Mouse (Mus musculus) stomach, postnatal 0 days (tissue): Measurements from ENCODE around the gene Grid1. TPM values are rescaled to one million over a fixed set of nuclear protein-coding genes. Genes with fewer than 3 reads are reported as not detected.
A peak's percentile ranks its signal among the peaks of the same experiment; 100 is the strongest.

Experiments
- ATAC-seq: fragments of 200-750 bp; cut with Nextera tagmentation; 2 replicates; pipeline ENCODE4 v1.8.0; 2017; ENCODE audit not compliant: low FRiP score, low TSS enrichment
- DNase-seq: peaks from one replicate; pipeline ENCODE4 v3.0.0-alpha.2; 2016; ENCODE audit warnings: low spot score
- H3K27ac ChIP-seq: fragments of 300-500 bp; sonication (generic); replicated peaks from 2 replicates; pipeline ENCODE4 v1.5.1; 2014; ENCODE audit warnings: mild to moderate bottlenecking, control low read depth
- H3K27me3 ChIP-seq: fragments of 300-500 bp; sonication (generic); 2 replicates; pipeline ENCODE4 v1.6.1; 2014; ENCODE audit warnings: low read length; ENCODE audit not compliant: control insufficient read depth, insufficient read depth
- H3K36me3 ChIP-seq: fragments of 300-500 bp; sonication (generic); 2 replicates; pipeline ENCODE4 v1.6.1; 2014; ENCODE audit warnings: low read length, mixed read lengths; ENCODE audit not compliant: control insufficient read depth, insufficient read depth
- H3K4me1 ChIP-seq: fragments of 300-500 bp; sonication (generic); replicated peaks from 2 replicates; pipeline ENCODE4 v1.6.1; 2014; ENCODE audit warnings: antibody characterized with exemption; ENCODE audit not compliant: control insufficient read depth, insufficient read depth
- H3K4me2 ChIP-seq: fragments of 300-500 bp; sonication (generic); replicated peaks from 2 replicates; pipeline ENCODE4 v1.6.1; 2014; ENCODE audit warnings: low read depth, mild to moderate bottlenecking, control low read depth, moderate library complexity
- H3K4me3 ChIP-seq: fragments of 300-500 bp; sonication (generic); 2 replicates; pipeline ENCODE4 v1.5.1; 2014; ENCODE audit warnings: low read depth, low read length, control low read depth
- H3K9ac ChIP-seq: fragments of 300-500 bp; sonication (generic); 2 replicates; pipeline ENCODE4 v1.6.1; 2014; ENCODE audit warnings: mild to moderate bottlenecking, low read length, control low read depth, mixed read lengths
- H3K9me3 ChIP-seq: fragments of 300-500 bp; sonication (generic); 2 replicates; pipeline ENCODE4 v1.6.1; 2016; ENCODE audit warnings: low read length; ENCODE audit not compliant: control insufficient read depth
- CTCF ChIP-seq: IDR thresholded peaks from 2 replicates; pipeline ENCODE4 v1.5.1; 2016; ENCODE audit warnings: antibody characterized with exemption, low read depth, mild to moderate bottlenecking, moderate library complexity
- EP300 ChIP-seq: optimal IDR thresholded peaks from 2 replicates; pipeline ENCODE3; 2016; ENCODE audit warnings: antibody characterized with exemption
- WGBS: fragments of 180-500 bp; shearing (Covaris S2); extraction: QIAGEN DNeasy Blood & Tissue Kit; methylation state at CpG from one replicate; pipeline ENCODE4 v1.1.7; 2014; 5-methylcytosine and 5-hydroxymethylcytosine counted together
- polyA plus RNA-seq: library from polyadenylated mRNA; unstranded; fragments of >200 nt; fragmentation: Nextera tagmentation; extraction: Ambion mirVana; gene quantifications from 2 replicates; pipeline ENCODE4 v1.2.1, GENCODE M21; 2015

Grid1 gene
- polyA plus RNA-seq, 1 experiment from 2014 or later, result 0.34 TPM

DNA sequence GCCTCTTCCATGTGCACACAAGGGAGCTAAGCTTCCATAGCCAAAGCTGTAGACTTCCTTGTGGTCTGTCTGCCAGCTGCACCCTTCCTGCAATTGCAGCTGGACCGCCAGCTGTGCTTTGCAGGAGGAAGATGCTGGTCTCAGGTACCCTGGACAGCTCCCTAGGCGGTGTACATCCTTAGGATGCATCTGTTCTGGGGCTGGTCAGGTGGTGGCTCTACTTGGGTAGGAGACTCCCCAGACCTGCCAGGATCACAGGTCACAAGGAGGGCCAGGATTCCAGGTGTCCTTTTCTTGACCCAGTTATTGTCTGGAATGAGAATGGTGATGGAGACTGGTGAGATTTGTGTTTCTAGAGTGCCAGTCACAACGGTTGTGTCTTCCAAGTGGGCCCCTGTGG lies 3.6 kb upstream of the Grid1 start:
- Histone ChIP-seq H3K9me3 (no peaks in the 10 kb centered on the region), H3K27ac (no peak overlapping the region), H3K4me3 (no peak overlapping the region), H3K4me1 (no peaks in the 10 kb centered on the region), H3K36me3 (no peaks in the 10 kb centered on the region), H3K4me2 (no peak overlapping the region), H3K9ac (no peak overlapping the region), H3K27me3 (peaks cover 19% of the 10 kb centered on the region; the same call in 1 of the 2 replicates)
- 37% methylated on average over 3 of the region's 3 CpGs for WGBS
- ATAC-seq (no peak), DNase-seq (peak; percentile 30)
- no peak for TF ChIP-seq CTCF
- TF ChIP-seq EP300, result no peak

DNA sequence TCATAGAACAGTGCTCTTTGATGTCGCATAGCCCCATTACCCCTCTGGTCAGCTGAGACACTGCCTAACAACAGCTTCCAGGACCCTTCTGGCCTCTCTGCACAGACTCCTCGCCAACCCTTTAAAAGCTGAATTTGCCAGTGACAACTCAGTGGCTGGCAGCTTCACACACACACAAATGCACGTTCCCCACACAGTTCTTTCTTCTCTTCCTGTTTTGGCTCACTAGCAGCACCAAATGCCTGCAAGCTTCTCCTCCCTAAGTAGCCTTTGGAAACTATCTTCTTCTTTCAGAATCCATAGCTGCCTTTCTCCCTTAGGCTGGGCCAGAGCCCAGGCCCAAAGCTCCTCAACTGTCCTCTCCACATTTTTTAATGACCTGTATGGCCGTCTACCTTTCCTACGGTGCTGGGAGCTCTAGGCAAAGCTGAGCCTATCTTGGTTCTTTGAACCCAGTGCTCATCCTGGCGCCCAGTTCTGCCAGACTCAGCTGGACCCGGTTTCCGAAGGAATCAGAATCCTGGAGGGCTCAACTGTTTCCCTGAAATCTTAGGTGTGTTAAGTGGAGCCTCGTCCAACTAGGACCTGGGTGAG lies 1.4 kb upstream of the Grid1 start:
- 12% methylated on average over 9 of the region's 9 CpGs for WGBS
- Histone ChIP-seq H3K4me3 (peak overlapping the region; percentile 47; the same call in 1 of the 2 replicates), H3K27ac (no peak overlapping the region), H3K36me3 (no peaks in the 10 kb centered on the region), H3K9me3 (no peaks in the 10 kb centered on the region), H3K4me2 (no peak overlapping the region; the same call in 1 of the 2 replicates), H3K4me1 (no peaks in the 10 kb centered on the region), H3K27me3 (peaks cover 23% of the 10 kb centered on the region; the same call in 1 of the 2 replicates), H3K9ac (no peak overlapping the region)
- no peak for DNase-seq
- TF ChIP-seq CTCF (no peak), EP300 (no peak)
- no peak for ATAC-seq

DNA sequence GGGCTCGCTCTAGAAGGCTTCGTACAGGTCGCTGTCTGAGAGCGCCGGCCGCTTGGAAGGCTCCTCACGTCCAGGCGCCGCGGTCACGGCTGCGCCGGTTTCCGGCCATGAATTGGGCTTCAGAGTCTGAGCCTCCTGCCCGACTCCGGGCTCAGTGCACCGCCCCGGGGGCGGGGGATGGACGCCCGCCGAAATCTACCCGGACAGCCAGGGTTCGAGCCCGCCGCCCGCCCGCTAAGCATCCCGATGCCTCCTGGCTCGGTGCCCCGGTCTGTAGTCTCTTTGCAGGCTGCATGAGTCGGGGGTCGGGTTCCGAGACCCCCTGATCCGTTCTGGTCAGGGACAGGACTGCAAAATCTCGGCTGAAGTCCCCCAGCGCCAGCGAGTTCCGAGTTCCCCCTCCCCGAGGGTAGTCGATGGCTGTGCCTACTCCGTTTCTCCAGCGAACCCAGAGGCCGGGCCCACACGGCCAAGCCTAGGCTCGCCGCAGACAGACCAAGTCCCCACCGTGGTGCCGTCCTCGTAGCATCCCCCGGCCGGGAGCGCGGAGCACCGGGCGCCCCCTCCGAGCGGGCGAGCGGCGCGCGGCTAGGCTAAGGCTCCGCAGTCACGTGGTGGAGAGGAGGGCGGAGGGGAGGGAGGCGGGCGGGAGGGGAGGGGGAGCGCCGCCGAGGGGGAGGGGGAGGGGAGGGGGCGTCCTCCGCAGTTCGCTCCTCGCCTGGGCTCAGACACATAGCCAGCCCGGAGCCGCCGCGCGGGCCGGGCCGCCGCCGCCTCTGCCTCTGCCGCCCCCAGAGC lies 588 bp upstream of the Grid1 start:
- ATAC-seq (peak; percentile 58), DNase-seq (peak; percentile 31)
- Histone ChIP-seq H3K36me3 (no peaks in the 10 kb centered on the region), H3K9ac (no peak overlapping the region), H3K9me3 (no peaks in the 10 kb centered on the region), H3K4me3 (peak overlapping the region; percentile 47), H3K27me3 (peaks cover 23% of the 10 kb centered on the region; the same call in 1 of the 2 replicates), H3K4me2 (peak overlapping the region; percentile 66), H3K27ac (no peak overlapping the region), H3K4me1 (no peaks in the 10 kb centered on the region)
- TF ChIP-seq EP300 (no peak), CTCF (no peak)
- 1% methylated on average over 42 of the region's 85 CpGs for WGBS

DNA sequence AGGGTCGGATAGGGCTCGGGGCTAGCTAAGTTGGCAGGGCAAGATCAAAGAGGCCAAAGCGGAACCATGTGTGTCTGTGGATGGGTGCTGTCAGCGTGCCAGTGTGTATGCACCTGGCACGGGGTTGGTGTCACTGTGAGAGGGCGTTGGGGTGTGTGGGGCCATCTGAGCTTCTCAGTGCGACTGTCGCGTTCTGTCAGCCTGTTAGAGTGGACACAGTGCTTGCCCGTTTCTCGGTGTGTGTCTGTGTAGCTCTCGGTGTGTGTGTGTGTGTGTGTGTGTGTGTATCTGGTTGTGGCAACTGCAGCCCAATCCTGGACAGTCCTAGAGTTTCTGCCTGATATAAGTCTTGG lies 721 bp downstream of the Grid1 start:
- DNase-seq (no peak), ATAC-seq (no peak)
- Histone ChIP-seq H3K4me1 (no peaks in the 10 kb centered on the region), H3K27me3 (peaks cover 23% of the 10 kb centered on the region; the same call in 1 of the 2 replicates), H3K27ac (no peak overlapping the region), H3K9ac (no peak overlapping the region), H3K36me3 (no peaks in the 10 kb centered on the region), H3K4me3 (peak overlapping the region; percentile 47), H3K9me3 (no peaks in the 10 kb centered on the region), H3K4me2 (peak overlapping the region; percentile 66)
- 2% methylated on average over 12 of the region's 12 CpGs for WGBS
- TF ChIP-seq EP300 (no peak), CTCF (no peak)

DNA sequence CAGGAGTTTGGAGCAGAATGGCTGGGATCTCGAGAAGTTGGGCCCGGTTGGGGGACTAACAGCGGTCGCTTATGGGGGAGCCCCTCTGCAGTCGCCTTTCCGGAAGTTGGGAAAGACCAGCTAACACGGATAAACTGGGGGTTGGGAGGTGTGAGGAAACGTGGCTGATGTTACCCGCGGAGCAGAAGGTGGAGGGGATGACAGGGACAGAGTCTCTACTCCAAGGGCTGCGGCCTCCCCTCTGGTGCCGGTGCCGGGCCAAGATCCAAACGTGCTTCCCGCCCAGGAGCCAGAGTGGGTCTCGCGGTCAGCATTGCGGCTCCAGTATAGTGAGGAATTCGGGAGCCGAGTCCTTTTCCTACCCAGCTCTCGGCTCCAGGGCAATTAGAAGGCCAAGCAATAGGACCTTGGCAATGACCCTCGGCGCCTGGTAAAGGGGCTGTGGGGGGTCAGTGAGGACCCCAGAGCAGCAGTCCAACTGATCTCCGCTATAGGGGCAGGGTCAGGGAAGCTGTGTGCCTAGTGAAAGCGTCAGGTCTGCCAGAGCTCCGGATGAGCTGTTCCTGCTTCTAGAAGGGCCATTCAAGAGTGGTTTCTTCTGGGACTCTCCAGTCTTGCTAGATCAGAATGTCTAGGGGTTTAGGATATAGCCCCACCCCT lies 1.4 kb downstream of the Grid1 start:
- no peak overlapping the region for H3K4me3 ChIP-seq
- no peak for ATAC-seq
- no peaks in the 10 kb centered on the region for H3K36me3 ChIP-seq
- TF ChIP-seq CTCF (no peak), EP300 (no peak)
- WGBS, result 4% methylated on average over 26 of the region's 26 CpGs
- DNase-seq, result no peak
- H3K27me3 ChIP-seq, result peaks cover 23% of the 10 kb centered on the region; the same call in 1 of the 2 replicates
- H3K4me2 ChIP-seq, result peak overlapping the region; percentile 35
- no peak overlapping the region for H3K27ac ChIP-seq
- H3K4me1 ChIP-seq, result no peaks in the 10 kb centered on the region
- H3K9ac ChIP-seq, result no peak overlapping the region
- H3K9me3 ChIP-seq, result no peaks in the 10 kb centered on the region

DNA sequence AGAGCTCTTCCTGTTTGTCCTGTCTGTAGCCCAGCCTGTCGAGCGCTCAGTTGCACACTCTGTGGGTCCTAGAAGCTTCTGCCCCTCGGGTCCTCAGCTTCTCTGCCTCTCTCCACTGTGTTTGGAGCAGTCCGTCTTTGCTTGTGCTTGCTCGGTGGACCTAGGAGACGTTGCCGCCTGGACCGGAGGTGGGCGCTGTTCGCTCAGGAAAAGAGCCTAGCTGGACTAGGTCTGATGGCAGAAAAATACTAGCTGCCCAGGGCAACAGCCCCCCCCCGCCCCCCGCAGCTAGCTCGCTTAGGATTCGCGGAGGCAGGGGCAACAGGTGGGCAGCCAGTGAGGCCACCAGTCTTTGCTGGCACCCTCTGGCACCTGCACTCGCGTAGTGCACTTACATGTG lies 3.2 kb downstream of the Grid1 start:
- H3K4me2 ChIP-seq, result no peak overlapping the region; the same call in 1 of the 2 replicates
- H3K9ac ChIP-seq, result no peak overlapping the region
- H3K4me1 ChIP-seq, result no peaks in the 10 kb centered on the region
- H3K4me3 ChIP-seq, result no peak overlapping the region
- peaks cover 18% of the 10 kb centered on the region; the same call in 1 of the 2 replicates for H3K27me3 ChIP-seq
- no peaks in the 10 kb centered on the region for H3K36me3 ChIP-seq
- WGBS, result 5% methylated on average over 17 of the region's 17 CpGs
- no peaks in the 10 kb centered on the region for H3K9me3 ChIP-seq
- H3K27ac ChIP-seq, result no peak overlapping the region
- ATAC-seq (no peak), DNase-seq (peak; percentile 46)
- TF ChIP-seq CTCF (peak; percentile 71), EP300 (no peak)
